In genomic region chr8:46146173-46146572, GRCm38 (mm10) we compare ENCODE assay signal across 24 mouse cellular contexts. TPM values are rescaled to one million over a fixed set of nuclear protein-coding genes. Genes with fewer than 3 reads are reported as not detected.
DNase-seq lines count a peak whose midpoint lies in the region; ATAC-seq and TF ChIP-seq lines count a peak whose summit lies in the region.
"Had no signal": no experiment of that assay in that cellular context is flagged by ENCODE, and none has a peak within 500 bp of the region (broad histone marks: within the 10 kb centered on the region; RNA-seq: fewer than 3 reads in every experiment).

No protein-coding gene starts in this region.

- no peak for TF ChIP-seq CTCF in hindbrain, postnatal 0 days (IDR thresholded peaks at IDR 0.05; ENCODE audit: low read depth)
- no peak for TF ChIP-seq CTCF in midbrain, postnatal 0 days (IDR thresholded peaks at IDR 0.05)

- DNase-seq in heart, postnatal 4 days = no peak
- no peak for DNase-seq in hindbrain, postnatal 0 days (ENCODE audit: low spot score)
- peak; percentile 38 for DNase-seq in midbrain, postnatal 0 days (ENCODE audit: low spot score)
- DNase-seq: adrenal gland, postnatal 10 days; cerebellum, adult 8-10 months; gastrocnemius, postnatal 25 days; kidney, adult 9 months; kidney, postnatal 25 days; layer of hippocampus, adult 9-11 months; liver, postnatal 0 days; lung, postnatal 10 days; right cerebral cortex, postnatal 14 days; spleen, adult 18-20 months had no signal

- no peaks in the 10 kb centered on the region for H3K9me3 ChIP-seq in heart, embryonic 13.5 days
- no peaks in the 10 kb centered on the region for H3K9me3 ChIP-seq in hindbrain, postnatal 0 days (ENCODE audit: low read length)
- no peaks in the 10 kb centered on the region for H3K9me3 ChIP-seq in hindbrain, embryonic 13.5 days
- H3K9me3 ChIP-seq in midbrain, postnatal 0 days (ENCODE audit: low read length) = no peaks in the 10 kb centered on the region
- no peaks in the 10 kb centered on the region for H3K9me3 ChIP-seq in midbrain, embryonic 15.5 days
- no peaks in the 10 kb centered on the region for H3K9me3 ChIP-seq in liver, embryonic 12.5 days (replicated peaks)
- H3K9me3 ChIP-seq: midbrain, embryonic 13.5 days; neural tube, embryonic 12.5 days had no signal

- no peak for ATAC-seq in heart, embryonic 13.5 days (ENCODE audit: extremely low read depth, insufficient number of reproducible peaks, low FRiP score, low TSS enrichment)
- peak; percentile 55; the same call in 1 of the 2 replicates for ATAC-seq in hindbrain, postnatal 0 days
- no peak for ATAC-seq in hindbrain, embryonic 13.5 days (ENCODE audit: low FRiP score)
- no peak for ATAC-seq in midbrain, postnatal 0 days (ENCODE audit: low FRiP score)
- ATAC-seq in midbrain, embryonic 15.5 days (replicated peaks) = no peak
- no peak for ATAC-seq in liver, embryonic 12.5 days
- ATAC-seq: activated CD4-positive, CD25-positive, alpha-beta regulatory T cell, adult 4 months; forebrain, embryonic 16.5 days; intestine, embryonic 16.5 days; liver, postnatal 0 days; midbrain, embryonic 13.5 days had no signal

- H3K4me2 ChIP-seq in heart, embryonic 13.5 days = peak overlapping the region; percentile 35
- H3K4me2 ChIP-seq in hindbrain, postnatal 0 days (ENCODE audit: low read depth, low read length) = peak overlapping the region; percentile 4; the same call in 1 of the 2 replicates
- H3K4me2 ChIP-seq in hindbrain, embryonic 13.5 days = no peak overlapping the region
- no peak overlapping the region for H3K4me2 ChIP-seq in midbrain, postnatal 0 days (ENCODE audit: low read depth, low read length, poor library complexity, severe bottlenecking)
- no peak overlapping the region for H3K4me2 ChIP-seq in midbrain, embryonic 15.5 days
- H3K4me2 ChIP-seq in liver, embryonic 12.5 days = no peak overlapping the region
- H3K4me2 ChIP-seq: hindbrain, embryonic 14.5 days; midbrain, embryonic 13.5 days; neural tube, embryonic 12.5 days had no signal

- no peak overlapping the region for H3K27ac ChIP-seq in heart, embryonic 13.5 days (replicated peaks)
- H3K27ac ChIP-seq in hindbrain, postnatal 0 days = no peak overlapping the region
- H3K27ac ChIP-seq in hindbrain, embryonic 13.5 days = no peak overlapping the region
- H3K27ac ChIP-seq in midbrain, postnatal 0 days (ENCODE audit: low read depth, low read length) = no peak overlapping the region
- no peak overlapping the region for H3K27ac ChIP-seq in midbrain, embryonic 15.5 days
- H3K27ac ChIP-seq in liver, embryonic 12.5 days = no peak overlapping the region
- H3K27ac ChIP-seq: hindbrain, embryonic 14.5 days; left cerebral cortex, adult 2 months; midbrain, embryonic 13.5 days; neural tube, embryonic 12.5 days had no signal

- no peaks in the 10 kb centered on the region for H3K27me3 ChIP-seq in heart, embryonic 13.5 days (replicated peaks)
- H3K27me3 ChIP-seq in hindbrain, postnatal 0 days (ENCODE audit: insufficient read depth, low read length) = no peaks in the 10 kb centered on the region
- peaks cover 6% of the 10 kb centered on the region; the same call in 1 of the 2 replicates for H3K27me3 ChIP-seq in hindbrain, embryonic 13.5 days
- H3K27me3 ChIP-seq in midbrain, postnatal 0 days (ENCODE audit: insufficient read depth, low read length) = no peaks in the 10 kb centered on the region
- no peaks in the 10 kb centered on the region for H3K27me3 ChIP-seq in midbrain, embryonic 15.5 days (replicated peaks)
- no peaks in the 10 kb centered on the region for H3K27me3 ChIP-seq in liver, embryonic 12.5 days (replicated peaks)
- H3K27me3 ChIP-seq: neural tube, embryonic 12.5 days had no signal

- 25% methylated on average over 3 of the region's 3 CpGs for WGBS in heart, embryonic 13.5 days
- WGBS in hindbrain, postnatal 0 days = 43% methylated on average over 3 of the region's 3 CpGs
- 48% methylated on average over 3 of the region's 3 CpGs for WGBS in hindbrain, embryonic 13.5 days
- 58% methylated on average over 3 of the region's 3 CpGs for WGBS in midbrain, postnatal 0 days
- 38% methylated on average over 3 of the region's 3 CpGs for WGBS in midbrain, embryonic 15.5 days
- 44% methylated on average over 3 of the region's 3 CpGs for WGBS in liver, embryonic 12.5 days (ENCODE audit: insufficient replicate concordance)

- H3K4me3 ChIP-seq in heart, embryonic 13.5 days = no peak overlapping the region
- no peak overlapping the region for H3K4me3 ChIP-seq in hindbrain, postnatal 0 days (ENCODE audit: low read length)
- H3K4me3 ChIP-seq in hindbrain, embryonic 13.5 days = no peak overlapping the region
- no peak overlapping the region for H3K4me3 ChIP-seq in midbrain, postnatal 0 days (ENCODE audit: low read depth, low read length)
- H3K4me3 ChIP-seq in midbrain, embryonic 15.5 days = no peak overlapping the region
- H3K4me3 ChIP-seq in liver, embryonic 12.5 days = no peak overlapping the region
- H3K4me3 ChIP-seq: left cerebral cortex, adult 2 months; midbrain, embryonic 13.5 days; neural tube, embryonic 12.5 days had no signal

- no peaks in the 10 kb centered on the region for H3K36me3 ChIP-seq in heart, embryonic 13.5 days
- H3K36me3 ChIP-seq in hindbrain, postnatal 0 days (ENCODE audit: insufficient read depth, low read length) = no peaks in the 10 kb centered on the region
- H3K36me3 ChIP-seq in hindbrain, embryonic 13.5 days = no peaks in the 10 kb centered on the region
- H3K36me3 ChIP-seq in midbrain, postnatal 0 days (ENCODE audit: insufficient read depth, low read length) = no peaks in the 10 kb centered on the region
- H3K36me3 ChIP-seq in midbrain, embryonic 15.5 days (replicated peaks) = no peaks in the 10 kb centered on the region
- no peaks in the 10 kb centered on the region for H3K36me3 ChIP-seq in liver, embryonic 12.5 days
- H3K36me3 ChIP-seq: midbrain, embryonic 13.5 days; neural tube, embryonic 12.5 days had no signal

- H3K9ac ChIP-seq in heart, embryonic 13.5 days = peak overlapping the region; percentile 56; the same call in 1 of the 2 replicates
- H3K9ac ChIP-seq in hindbrain, postnatal 0 days (replicated peaks; ENCODE audit: low read length) = no peak overlapping the region
- H3K9ac ChIP-seq in hindbrain, embryonic 13.5 days = no peak overlapping the region
- H3K9ac ChIP-seq in midbrain, postnatal 0 days (replicated peaks; ENCODE audit: low read length, poor library complexity, severe bottlenecking) = no peak overlapping the region
- H3K9ac ChIP-seq in midbrain, embryonic 15.5 days = no peak overlapping the region
- no peak overlapping the region for H3K9ac ChIP-seq in liver, embryonic 12.5 days
- H3K9ac ChIP-seq: hindbrain, embryonic 14.5 days; liver, postnatal 0 days; midbrain, embryonic 13.5 days; neural tube, embryonic 12.5 days had no signal

- H3K4me1 ChIP-seq in heart, embryonic 13.5 days = peaks cover 52% of the 10 kb centered on the region
- peaks cover 6% of the 10 kb centered on the region; the same call in 1 of the 2 replicates for H3K4me1 ChIP-seq in hindbrain, postnatal 0 days (ENCODE audit: insufficient read depth, low read length)
- peaks cover 19% of the 10 kb centered on the region for H3K4me1 ChIP-seq in hindbrain, embryonic 13.5 days (replicated peaks)
- H3K4me1 ChIP-seq in midbrain, postnatal 0 days (ENCODE audit: insufficient read depth, low read length) = no peaks in the 10 kb centered on the region; the same call in 1 of the 2 replicates
- peaks cover 18% of the 10 kb centered on the region for H3K4me1 ChIP-seq in midbrain, embryonic 15.5 days
- peaks cover 49% of the 10 kb centered on the region for H3K4me1 ChIP-seq in liver, embryonic 12.5 days

RNA-seq across cellular contexts. Expression of gene Cfap97, which starts 5.4 kb away (rescaled TPM):
- 17.9 and 19.5 TPM in 2 replicates for polyA plus RNA-seq in heart, embryonic 13.5 days (2015; fragmentation: Nextera tagmentation; extraction: Ambion mirVana)
- total RNA-seq in heart, postnatal 4 days (2021) = 10 to 100 TPM; 14.1 to 15.2 TPM
- 15.1 and 15.2 TPM in 2 replicates for total RNA-seq in hindbrain, postnatal 0 days (2014; rRNA removed)
- polyA plus RNA-seq in hindbrain, postnatal 0 days (2015; fragmentation: Nextera tagmentation; extraction: Ambion mirVana) = 26.8 and 28.0 TPM in 2 replicates
- 29.2 and 30.5 TPM in 2 replicates for polyA plus RNA-seq in hindbrain, embryonic 13.5 days (2015; fragmentation: Nextera tagmentation; extraction: Ambion mirVana)
- 17.7 and 20.8 TPM in 2 replicates for total RNA-seq in midbrain, postnatal 0 days (2014; rRNA removed)
- 27.6 and 32.1 TPM in 2 replicates for polyA plus RNA-seq in midbrain, postnatal 0 days (2015; fragmentation: Nextera tagmentation; extraction: Ambion mirVana)
- polyA plus RNA-seq in midbrain, embryonic 15.5 days (2015; fragmentation: Nextera tagmentation; extraction: Ambion mirVana) = 27.3 and 29.2 TPM in 2 replicates
- polyA plus RNA-seq in liver, embryonic 12.5 days (2016; fragmentation: Nextera tagmentation; extraction: Ambion mirVana) = 12.1 and 12.5 TPM in 2 replicates

RNA-seq across cellular contexts. Expression of gene Snx25, which starts 5.8 kb away (rescaled TPM):
- 3.3 and 4.8 TPM in 2 replicates for polyA plus RNA-seq in heart, embryonic 13.5 days (2015; fragmentation: Nextera tagmentation; extraction: Ambion mirVana)
- 10 to 100 TPM; 12.2 to 12.7 TPM for total RNA-seq in heart, postnatal 4 days (2021)
- total RNA-seq in hindbrain, postnatal 0 days (2014; rRNA removed) = 36.9 and 38.7 TPM in 2 replicates
- polyA plus RNA-seq in hindbrain, postnatal 0 days (2015; fragmentation: Nextera tagmentation; extraction: Ambion mirVana) = 8.4 and 10.4 TPM in 2 replicates
- polyA plus RNA-seq in hindbrain, embryonic 13.5 days (2015; fragmentation: Nextera tagmentation; extraction: Ambion mirVana) = 6.4 TPM in 2 replicates
- total RNA-seq in midbrain, postnatal 0 days (2014; rRNA removed) = 42.9 and 50.3 TPM in 2 replicates
- 8.7 and 10.5 TPM in 2 replicates for polyA plus RNA-seq in midbrain, postnatal 0 days (2015; fragmentation: Nextera tagmentation; extraction: Ambion mirVana)
- 9.9 and 10.5 TPM in 2 replicates for polyA plus RNA-seq in midbrain, embryonic 15.5 days (2015; fragmentation: Nextera tagmentation; extraction: Ambion mirVana)
- polyA plus RNA-seq in liver, embryonic 12.5 days (2016; fragmentation: Nextera tagmentation; extraction: Ambion mirVana) = 5.7 and 6.2 TPM in 2 replicates

Comparison
In these comparisons a context has a peak if more than half of its experiments do, and no peak if none do; other contexts are left out.
1. H3K4me2 ChIP-seq: peak in heart, embryonic 13.5 days (single experiment) and hindbrain, postnatal 0 days (single experiment); none in hindbrain, embryonic 13.5 days (single experiment), midbrain, postnatal 0 days (single experiment), midbrain, embryonic 15.5 days (single experiment) and liver, embryonic 12.5 days (single experiment).